Mouse (Mus musculus) brain, embryonic 18.5 days (tissue): ENCODE data around the gene Ppil6.

Experiments
- DNase-seq: peaks from one replicate; pipeline ENCODE4 v3.0.0-alpha.2; 2012; ENCODE audit warnings: low read depth, low spot score

The Ppil6 gene

GRCm38 (mm10) chr10:41477278-41478181, 12.7 kb upstream of the Ppil6 start:
- DNase-seq, result no peak

DNA sequence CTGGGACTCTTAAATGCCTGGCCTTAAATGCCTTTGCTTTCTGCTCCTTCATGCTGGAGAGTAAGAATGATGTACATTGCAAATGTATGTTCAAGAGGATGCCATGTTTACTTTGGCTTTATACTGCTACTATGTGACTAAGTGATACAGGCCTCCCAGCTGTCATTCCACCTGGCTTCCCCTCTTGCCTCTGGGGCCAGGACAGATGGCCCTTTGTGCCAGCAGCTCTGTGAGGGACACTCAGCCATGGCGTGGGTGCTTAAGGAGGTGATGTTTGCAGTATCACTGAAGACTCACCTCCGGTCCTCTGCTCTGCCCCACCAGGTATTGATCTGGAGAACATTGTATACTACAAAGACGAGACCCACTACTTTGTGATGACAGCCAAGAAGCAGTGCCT, 10.3 kb upstream of the Ppil6 start:
- no peak for DNase-seq

DNA sequence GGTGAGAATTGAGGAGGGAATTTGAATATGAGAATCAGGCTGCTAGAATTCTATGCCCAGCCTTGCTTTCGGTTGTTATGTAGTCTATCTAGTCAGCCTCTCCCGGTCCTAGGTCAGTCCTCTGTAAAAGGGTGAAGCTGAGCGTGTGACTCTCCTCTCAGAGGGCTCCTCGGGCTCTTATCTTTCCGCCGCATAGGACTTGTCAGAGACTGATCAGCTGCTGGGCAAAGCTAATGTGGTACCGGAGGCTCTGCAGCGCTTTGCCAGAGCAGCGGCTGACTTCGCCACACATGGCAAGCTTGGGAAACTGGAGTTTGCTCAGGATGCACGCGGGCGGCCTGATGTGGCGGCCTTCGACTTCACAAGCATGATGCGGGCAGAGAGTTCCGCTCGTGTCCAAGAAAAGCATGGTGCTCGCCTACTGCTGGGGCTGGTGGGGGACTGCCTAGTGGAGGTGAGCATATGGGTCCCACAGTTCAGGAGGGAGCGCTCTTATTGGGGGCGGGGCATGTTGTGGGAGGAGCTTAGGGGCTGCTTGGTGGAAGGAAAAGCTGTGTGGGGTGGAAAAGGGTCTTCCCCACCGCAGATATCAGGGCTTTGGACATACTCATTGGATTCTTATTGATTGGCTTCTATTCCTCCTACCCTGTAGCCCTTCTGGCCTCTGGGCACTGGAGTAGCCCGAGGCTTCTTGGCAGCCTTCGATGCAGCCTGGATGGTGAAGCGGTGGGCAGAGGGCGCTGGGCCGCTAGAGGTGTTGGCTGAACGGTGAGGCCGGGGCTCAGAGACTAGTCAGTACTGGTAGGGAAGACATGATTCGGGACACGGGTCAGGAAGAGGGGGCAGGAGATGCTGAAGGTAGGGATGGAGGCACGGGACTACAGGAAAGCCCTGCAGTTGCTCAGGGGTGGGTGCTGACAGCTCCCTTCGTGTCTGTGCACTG, 9.0 kb upstream of the Ppil6 start:
- DNase-seq, result no peak

- no peak for DNase-seq
Observed at GRCm38 (mm10) chr10:41482446-41482845, 7.8 kb upstream of the Ppil6 start.

GRCm38 (mm10) chr10:41485778-41486177, 4.5 kb upstream of the Ppil6 start:
- no peak for DNase-seq

DNA sequence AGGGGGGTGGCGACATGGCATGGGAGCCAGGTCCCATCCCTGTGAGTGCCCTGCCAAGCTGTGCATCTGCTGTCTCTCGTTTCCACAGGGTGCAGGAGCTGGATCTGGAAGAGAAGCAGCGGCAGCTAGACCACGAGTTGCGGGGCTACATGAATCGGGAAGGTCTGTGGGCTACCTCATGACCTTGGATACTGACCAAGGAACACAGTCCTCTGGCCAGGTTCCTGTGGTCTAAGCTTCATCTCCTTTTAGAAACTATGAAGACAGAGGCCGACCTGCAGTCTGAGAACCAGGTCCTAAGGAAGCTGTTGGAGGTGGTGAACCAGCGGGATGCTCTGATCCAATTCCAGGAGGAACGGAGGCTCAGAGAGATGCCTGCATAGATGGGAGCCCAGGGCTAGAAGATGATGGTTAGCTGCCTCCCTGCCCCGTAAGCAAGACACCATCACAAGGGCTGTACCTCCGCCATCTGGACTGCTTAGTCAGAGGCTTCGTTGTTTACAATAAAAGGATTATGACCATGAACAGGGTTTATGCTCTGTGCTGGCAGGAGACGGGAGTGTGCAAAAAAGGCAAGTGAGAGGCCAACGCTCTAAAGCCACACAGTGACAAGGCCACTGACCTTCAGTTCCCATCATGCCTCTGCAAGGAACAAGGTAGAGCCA, 3.6 kb upstream of the Ppil6 start:
- DNase-seq, result no peak

- no peak for DNase-seq
Observed at GRCm38 (mm10) chr10:41488877-41489276, 1.4 kb upstream of the Ppil6 start.

DNA sequence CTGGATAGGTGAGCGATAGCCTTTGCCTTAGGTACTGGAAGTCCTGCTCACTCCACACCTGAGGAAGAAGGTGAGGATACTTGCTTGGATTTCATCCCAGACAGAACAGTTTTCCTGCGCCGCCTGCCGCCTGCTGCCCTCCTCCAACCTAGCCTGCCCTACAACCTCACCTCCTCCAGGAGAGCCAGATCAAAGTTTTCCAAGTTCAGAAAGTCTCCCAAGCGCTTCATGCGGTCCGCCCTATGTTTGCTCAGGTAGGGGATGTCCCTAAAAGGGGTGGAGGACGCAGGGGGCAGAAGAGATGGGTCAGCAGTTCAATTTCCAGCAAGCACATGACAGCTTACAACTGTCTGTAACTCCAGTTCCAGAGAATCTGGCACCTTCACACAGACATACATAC, 945 bp upstream of the Ppil6 start:
- DNase-seq, result no peak

GRCm38 (mm10) chr10:41490518-41490873, 257 bp downstream of the Ppil6 start:
- no peak for DNase-seq

DNA sequence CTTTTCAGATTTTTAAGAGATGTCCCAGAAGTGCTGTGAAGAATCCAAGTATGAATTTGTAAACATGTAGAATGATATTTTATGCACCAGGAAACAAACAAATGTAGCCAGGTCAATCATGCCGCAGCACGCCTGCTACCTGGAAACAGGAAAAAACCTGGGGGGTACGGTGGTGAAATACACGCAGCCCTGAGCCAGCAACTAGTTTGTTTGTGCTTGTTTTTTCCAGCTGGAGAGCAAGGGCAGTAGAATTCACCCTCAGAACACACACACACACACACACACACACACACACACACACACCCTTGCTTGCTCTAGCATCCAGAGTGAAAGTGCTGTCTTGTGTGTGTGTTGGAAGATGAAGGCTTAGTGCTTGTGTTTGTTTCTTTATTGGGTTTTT, 872 bp downstream of the Ppil6 start:
- DNase-seq, result no peak

- no peak for DNase-seq
Observed at GRCm38 (mm10) chr10:41500941-41501340, 10.7 kb downstream of the Ppil6 start.

- no peak for DNase-seq
Observed at GRCm38 (mm10) chr10:41504996-41505395, 14.8 kb downstream of the Ppil6 start.

DNA sequence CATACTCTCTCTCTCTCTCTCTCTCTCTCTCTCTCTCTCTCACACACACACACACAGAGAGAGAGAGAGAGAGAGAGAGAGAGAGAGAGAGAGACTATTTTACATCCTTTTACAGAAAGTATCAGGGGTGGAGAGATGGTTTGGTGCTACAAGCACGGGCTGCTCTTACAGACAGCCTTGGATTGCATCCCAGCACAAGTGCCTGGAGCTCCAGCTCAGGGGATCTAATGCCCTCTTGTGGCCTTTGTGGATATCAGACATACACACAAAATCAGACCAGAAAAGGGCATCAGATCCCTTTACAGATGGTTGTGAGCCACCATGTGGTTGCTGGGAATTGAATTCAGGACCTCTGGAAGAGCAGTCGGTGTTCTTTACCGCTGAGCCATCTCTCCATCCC, 15.2 kb downstream of the Ppil6 start:
- DNase-seq, result peak; percentile 69

DNA sequence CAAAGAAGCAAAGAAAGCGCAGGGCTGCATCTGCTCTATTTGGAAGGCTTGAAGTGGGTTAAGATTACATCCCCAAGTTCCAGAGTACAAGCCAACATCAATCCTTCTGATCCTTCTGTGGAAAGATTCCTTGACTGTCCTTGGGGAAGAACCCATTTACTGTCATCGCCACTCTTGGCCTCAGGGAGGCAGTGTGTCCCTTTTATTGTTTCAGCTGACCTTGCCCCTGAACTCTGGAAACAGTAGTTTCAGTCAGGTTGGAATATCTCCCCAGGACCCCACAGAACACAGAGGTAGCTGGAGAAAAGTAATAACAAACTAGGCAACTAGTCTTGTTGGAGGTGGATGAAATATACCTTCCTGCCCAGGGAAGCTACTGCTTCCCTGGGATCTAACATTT, 18.9 kb downstream of the Ppil6 start:
- no peak for DNase-seq

- no peak for DNase-seq
Observed at GRCm38 (mm10) chr10:41514301-41514700, 24.1 kb downstream of the Ppil6 start.

GRCm38 (mm10) chr10:41514921-41515320, 24.7 kb downstream of the Ppil6 start:
- no peak for DNase-seq

DNA sequence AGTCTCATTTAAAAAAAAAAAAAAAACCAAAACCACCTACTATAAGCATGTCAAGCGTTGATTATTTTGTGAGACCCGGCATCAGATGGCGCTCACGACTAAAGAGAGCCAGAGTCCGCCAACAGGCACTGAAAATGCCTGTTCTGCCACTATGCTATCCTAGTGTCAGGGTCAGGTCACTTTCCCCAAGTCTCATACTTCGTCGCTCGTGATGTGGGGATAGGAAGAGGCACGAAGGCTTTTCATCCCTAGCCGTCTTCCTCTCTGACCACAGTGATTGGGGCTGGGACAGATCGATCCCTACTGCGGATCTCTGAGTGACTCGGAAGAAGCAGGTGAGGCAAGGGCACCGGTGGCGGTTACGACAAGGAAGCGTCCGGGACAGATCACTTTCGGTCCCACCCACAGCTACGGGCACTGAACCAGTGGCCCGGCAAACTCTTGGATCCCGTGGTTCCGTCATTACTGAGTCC, 28.3 kb downstream of the Ppil6 start:
- DNase-seq, result peak; percentile 49

- DNase-seq, result peak; percentile 83
Observed at GRCm38 (mm10) chr10:41518981-41519618, 28.9 kb downstream of the Ppil6 start, which contains the start of gene Cd164. TSS of gene Cd164 (plus strand) at chr10:41519414.

- no peak for DNase-seq
Observed at GRCm38 (mm10) chr10:41519640-41520409, 29.6 kb downstream of the Ppil6 start.

- DNase-seq, result no peak
Observed at GRCm38 (mm10) chr10:41520410-41520673, 30.1 kb downstream of the Ppil6 start.

DNA sequence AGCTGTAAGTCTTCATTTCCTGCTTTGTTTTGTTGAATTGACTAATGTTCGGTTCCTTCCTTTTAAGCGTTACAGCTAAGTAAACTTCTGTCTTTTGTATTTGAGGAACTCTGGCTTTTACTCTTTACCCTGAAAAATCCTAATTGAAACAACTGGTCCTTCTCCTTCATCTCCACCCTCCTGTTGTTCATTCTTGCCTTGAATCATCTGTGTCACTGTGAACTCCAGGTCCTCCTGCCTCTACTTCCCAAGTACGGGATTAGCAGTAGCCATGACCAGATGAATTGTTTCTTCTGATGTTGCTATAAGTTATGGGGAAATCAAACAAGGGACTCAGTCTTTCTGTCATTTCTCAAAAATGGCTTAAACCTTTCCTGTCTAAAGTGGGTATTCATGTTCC, 33.1 kb downstream of the Ppil6 start:
- no peak for DNase-seq
